Mouse (Mus musculus): ENCODE measurements at regions not wholly inside any gene's neighbourhood (a gene's known extent, or its start where the extent isn't known, plus 50 kb on each side); places are given as distances from the start of the nearest gene placed in this dataset.

- Histone ChIP-seq H3K27me3 (ENCODE audit: insufficient read depth, low read length) (no peaks in the 10 kb centered on the region), H3K4me1 (replicated peaks; ENCODE audit: low read depth, low read length) (no peaks in the 10 kb centered on the region), H3K9me3 (ENCODE audit: low read length) (no peaks in the 10 kb centered on the region), H3K36me3 (ENCODE audit: insufficient read depth, low read length) (no peaks in the 10 kb centered on the region), H3K4me3 (replicated peaks; ENCODE audit: low read length) (no peak overlapping the region)
- TF ChIP-seq CTCF (conservative IDR thresholded peaks at IDR 0.05; ENCODE audit: low read length), result no peak
- TF ChIP-seq NANOG (IDR thresholded peaks at IDR 0.05; ENCODE audit: borderline replicate concordance, low read length), result no peak
- TF ChIP-seq POU5F1 (IDR thresholded peaks at IDR 0.05; ENCODE audit: borderline replicate concordance, low read length), result no peak
These were observed 365.3 kb downstream of the Cbln4 start for GRCm38 (mm10) chr2:171677998-171678397.

DNA sequence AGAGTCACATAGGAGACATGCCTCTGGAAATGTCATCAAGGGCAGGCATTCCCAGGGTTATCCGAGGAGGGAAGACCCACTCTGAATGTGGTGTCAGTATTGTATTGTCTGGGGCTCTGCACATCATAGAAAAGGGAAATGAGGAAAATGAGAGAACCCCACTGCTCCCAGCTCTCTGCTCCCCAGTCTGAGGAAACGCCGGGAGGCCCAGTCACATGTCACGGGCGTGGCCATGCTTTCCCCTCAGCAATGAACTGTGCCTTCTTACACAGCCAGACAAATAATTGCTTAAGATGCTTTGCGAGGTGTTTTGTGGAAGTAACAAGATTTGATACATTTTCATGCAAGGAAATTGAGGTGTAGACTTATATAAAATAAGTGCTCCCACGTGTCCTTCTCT lies 366.1 kb downstream of the Cbln4 start:
- Histone ChIP-seq H3K4me1 (replicated peaks; ENCODE audit: low read depth, low read length) (no peaks in the 10 kb centered on the region), H3K9me3 (ENCODE audit: low read length) (no peaks in the 10 kb centered on the region), H3K27me3 (ENCODE audit: insufficient read depth, low read length) (no peaks in the 10 kb centered on the region), H3K4me3 (replicated peaks; ENCODE audit: low read length) (no peak overlapping the region), H3K36me3 (ENCODE audit: insufficient read depth, low read length) (no peaks in the 10 kb centered on the region)
- no peak for TF ChIP-seq NANOG (IDR thresholded peaks at IDR 0.05; ENCODE audit: borderline replicate concordance, low read length)
- TF ChIP-seq POU5F1 (IDR thresholded peaks at IDR 0.05; ENCODE audit: borderline replicate concordance, low read length), result no peak
- no peak for TF ChIP-seq CTCF (conservative IDR thresholded peaks at IDR 0.05; ENCODE audit: low read length)

DNA sequence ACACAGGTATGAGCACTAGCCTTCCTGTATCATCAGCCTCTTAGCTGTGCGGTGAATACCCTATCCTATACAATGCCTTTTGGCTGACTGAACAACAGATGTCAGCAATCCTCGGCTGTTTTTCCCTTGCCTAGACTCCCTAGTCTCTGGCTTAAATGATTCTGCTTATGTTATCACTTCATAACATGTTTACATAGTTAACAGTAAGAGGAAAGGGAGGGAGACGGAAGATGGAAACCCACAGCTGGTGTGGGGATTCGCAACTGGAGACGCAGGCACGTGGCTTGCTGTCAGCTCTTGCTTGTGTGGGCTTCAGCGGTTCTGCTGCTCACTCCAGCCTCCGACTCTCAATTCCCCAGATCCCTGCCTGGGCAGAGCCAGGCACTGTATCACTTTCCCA lies 367.2 kb downstream of the Cbln4 start:
- TF ChIP-seq NANOG (IDR thresholded peaks at IDR 0.05; ENCODE audit: borderline replicate concordance, low read length), result no peak
- TF ChIP-seq CTCF (conservative IDR thresholded peaks at IDR 0.05; ENCODE audit: low read length), result no peak
- no peak for TF ChIP-seq POU5F1 (IDR thresholded peaks at IDR 0.05; ENCODE audit: borderline replicate concordance, low read length)
- no peaks in the 10 kb centered on the region for H3K4me1 ChIP-seq (replicated peaks; ENCODE audit: low read depth, low read length)
- no peaks in the 10 kb centered on the region for H3K27me3 ChIP-seq (ENCODE audit: insufficient read depth, low read length)
- no peaks in the 10 kb centered on the region for H3K9me3 ChIP-seq (ENCODE audit: low read length)
- H3K36me3 ChIP-seq (ENCODE audit: insufficient read depth, low read length), result no peaks in the 10 kb centered on the region
- H3K4me3 ChIP-seq (replicated peaks; ENCODE audit: low read length), result no peak overlapping the region

DNA sequence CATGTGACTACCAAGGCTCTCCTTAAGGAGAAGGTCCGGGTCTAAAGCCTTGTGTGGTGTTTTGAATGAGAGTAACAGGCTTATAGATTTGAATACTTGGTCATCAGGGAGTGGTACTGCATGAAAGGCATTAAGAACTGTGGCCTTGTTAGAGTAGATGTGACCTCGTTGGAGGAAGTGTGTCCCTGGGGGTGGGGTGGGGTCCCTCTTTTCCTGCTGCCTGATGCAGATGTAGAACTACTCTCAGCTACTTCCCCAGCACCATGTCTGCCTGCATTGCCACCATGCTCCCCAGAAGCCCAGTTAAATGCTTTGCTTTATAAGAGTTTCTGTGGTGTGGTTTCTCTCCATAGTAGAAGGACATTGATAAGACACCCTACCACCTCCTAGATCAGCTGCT lies 367.9 kb downstream of the Cbln4 start:
- H3K9me3 ChIP-seq (ENCODE audit: low read length), result no peaks in the 10 kb centered on the region
- H3K4me1 ChIP-seq (replicated peaks; ENCODE audit: low read depth, low read length), result no peaks in the 10 kb centered on the region
- TF ChIP-seq NANOG (IDR thresholded peaks at IDR 0.05; ENCODE audit: borderline replicate concordance, low read length) (no peak), CTCF (conservative IDR thresholded peaks at IDR 0.05; ENCODE audit: low read length) (no peak), POU5F1 (IDR thresholded peaks at IDR 0.05; ENCODE audit: borderline replicate concordance, low read length) (no peak)
- no peak overlapping the region for H3K4me3 ChIP-seq (replicated peaks; ENCODE audit: low read length)
- H3K36me3 ChIP-seq (ENCODE audit: insufficient read depth, low read length), result no peaks in the 10 kb centered on the region
- H3K27me3 ChIP-seq (ENCODE audit: insufficient read depth, low read length), result no peaks in the 10 kb centered on the region

GRCm38 (mm10) chr2:171670945-171671547 lies 372.2 kb downstream of the Cbln4 start:
- no peaks in the 10 kb centered on the region for H3K4me1 ChIP-seq (replicated peaks; ENCODE audit: low read depth, low read length)
- TF ChIP-seq NANOG (IDR thresholded peaks at IDR 0.05; ENCODE audit: borderline replicate concordance, low read length), result no peak
- no peak for TF ChIP-seq POU5F1 (IDR thresholded peaks at IDR 0.05; ENCODE audit: borderline replicate concordance, low read length)
- TF ChIP-seq CTCF (conservative IDR thresholded peaks at IDR 0.05; ENCODE audit: low read length), result no peak
- no peak overlapping the region for H3K4me3 ChIP-seq (replicated peaks; ENCODE audit: low read length)
- no peaks in the 10 kb centered on the region for H3K27me3 ChIP-seq (ENCODE audit: insufficient read depth, low read length)
- H3K36me3 ChIP-seq (ENCODE audit: insufficient read depth, low read length), result no peaks in the 10 kb centered on the region
- H3K9me3 ChIP-seq (ENCODE audit: low read length), result no peaks in the 10 kb centered on the region

- no peak for TF ChIP-seq CTCF (conservative IDR thresholded peaks at IDR 0.05; ENCODE audit: low read length)
- TF ChIP-seq NANOG (IDR thresholded peaks at IDR 0.05; ENCODE audit: borderline replicate concordance, low read length), result no peak
- TF ChIP-seq POU5F1 (IDR thresholded peaks at IDR 0.05; ENCODE audit: borderline replicate concordance, low read length), result no peak
- no peaks in the 10 kb centered on the region for H3K4me1 ChIP-seq (replicated peaks; ENCODE audit: low read depth, low read length)
- no peaks in the 10 kb centered on the region for H3K9me3 ChIP-seq (ENCODE audit: low read length)
- H3K4me3 ChIP-seq (replicated peaks; ENCODE audit: low read length), result no peak overlapping the region
- H3K36me3 ChIP-seq (ENCODE audit: insufficient read depth, low read length), result no peaks in the 10 kb centered on the region
- no peaks in the 10 kb centered on the region for H3K27me3 ChIP-seq (ENCODE audit: insufficient read depth, low read length)
These were observed 374.2 kb downstream of the Cbln4 start for GRCm38 (mm10) chr2:171668791-171669645.

- Histone ChIP-seq H3K36me3 (ENCODE audit: insufficient read depth, low read length) (no peaks in the 10 kb centered on the region), H3K4me3 (replicated peaks; ENCODE audit: low read length) (no peak overlapping the region), H3K27me3 (ENCODE audit: insufficient read depth, low read length) (no peaks in the 10 kb centered on the region), H3K9me3 (ENCODE audit: low read length) (no peaks in the 10 kb centered on the region), H3K4me1 (replicated peaks; ENCODE audit: low read depth, low read length) (no peaks in the 10 kb centered on the region)
- TF ChIP-seq CTCF (conservative IDR thresholded peaks at IDR 0.05; ENCODE audit: low read length), result no peak
- TF ChIP-seq NANOG (IDR thresholded peaks at IDR 0.05; ENCODE audit: borderline replicate concordance, low read length), result no peak
- TF ChIP-seq POU5F1 (IDR thresholded peaks at IDR 0.05; ENCODE audit: borderline replicate concordance, low read length), result no peak
These were observed 380.7 kb downstream of the Cbln4 start for GRCm38 (mm10) chr2:171662571-171662970.

DNA sequence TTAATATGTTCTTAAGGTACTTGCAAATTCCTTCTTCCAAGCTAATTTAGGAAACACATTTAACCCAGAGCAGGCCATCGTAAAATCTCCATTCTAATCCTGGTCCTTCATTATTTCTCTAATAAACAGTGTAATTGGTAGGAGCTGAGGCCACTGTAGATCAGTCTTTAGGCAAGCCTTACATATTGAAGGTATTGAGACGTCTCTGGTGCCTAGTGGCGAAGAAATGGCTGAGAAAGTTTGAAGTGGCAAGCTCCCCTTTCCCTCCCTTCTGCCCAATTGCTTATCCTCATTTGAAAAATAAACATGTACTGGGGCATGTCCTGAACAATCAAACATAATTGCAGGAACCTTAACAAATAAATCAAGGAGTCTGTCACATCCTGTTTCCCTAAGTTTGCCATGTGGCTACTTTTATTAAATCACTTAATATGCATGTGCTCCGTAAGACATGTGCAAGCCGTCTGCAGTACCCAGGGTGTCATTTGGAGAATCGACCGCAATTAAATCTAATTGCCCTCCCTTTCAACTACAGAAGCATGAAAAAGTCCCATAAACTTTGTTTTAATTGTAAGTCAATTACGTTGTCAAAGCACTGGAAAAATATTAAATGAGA lies 381.3 kb downstream of the Cbln4 start:
- Histone ChIP-seq H3K27me3 (ENCODE audit: insufficient read depth, low read length) (no peaks in the 10 kb centered on the region), H3K36me3 (ENCODE audit: insufficient read depth, low read length) (no peaks in the 10 kb centered on the region), H3K4me3 (replicated peaks; ENCODE audit: low read length) (no peak overlapping the region), H3K4me1 (replicated peaks; ENCODE audit: low read depth, low read length) (no peaks in the 10 kb centered on the region), H3K9me3 (ENCODE audit: low read length) (no peaks in the 10 kb centered on the region)
- no peak for TF ChIP-seq CTCF (conservative IDR thresholded peaks at IDR 0.05; ENCODE audit: low read length)
- no peak for TF ChIP-seq NANOG (IDR thresholded peaks at IDR 0.05; ENCODE audit: borderline replicate concordance, low read length)
- TF ChIP-seq POU5F1 (IDR thresholded peaks at IDR 0.05; ENCODE audit: borderline replicate concordance, low read length), result no peak
